Mouse (Mus musculus): Measurements from ENCODE around the gene D5Ertd579e.

GRCm38 (mm10) chr5:36621058-36621449 lies 74.8 kb downstream of the D5Ertd579e start:
- no peak for TF ChIP-seq CTCF (IDR thresholded peaks at IDR 0.05; ENCODE audit: control insufficient read depth, insufficient read depth, low read length)
- TF ChIP-seq POLR2A (IDR thresholded peaks at IDR 0.05; ENCODE audit: borderline replicate concordance, control insufficient read depth, low read depth, low read length), result no peak

All from bone marrow, adult 2 months (tissue).